ENCODE assay signal across 8 mouse cellular contexts in genomic region chr8:86884489-86885463, GRCm38 (mm10). TPM values are rescaled to one million over a fixed set of nuclear protein-coding genes. Genes with fewer than 3 reads are reported as not detected.
DNase-seq lines count a peak whose midpoint lies in the region; ATAC-seq lines count a peak whose summit lies in the region.

Gene N4bp1, minus strand, starts transcription at chr8:86885258.

- H3K36me3 ChIP-seq in hindbrain, embryonic 13.5 days = peaks cover 3% of the 10 kb centered on the region; the same call in 1 of the 2 replicates

- H3K4me2 ChIP-seq in hindbrain, embryonic 13.5 days = peak within 1 kb of the TSS; percentile 97

- peak within 1 kb of the TSS; percentile 97 for H3K27ac ChIP-seq in hindbrain, embryonic 13.5 days

- peak within 1 kb of the TSS; percentile 95 for H3K9ac ChIP-seq in hindbrain, embryonic 13.5 days

- H3K27me3 ChIP-seq in hindbrain, embryonic 13.5 days = no peaks in the 10 kb centered on the region; the same call in 1 of the 2 replicates

- DNase-seq in R1 (ENCODE audit: low read depth, low spot score) = peak; percentile 93
- DNase-seq in cerebellum, postnatal 14 days = peak; percentile 96 to 98
- peak; percentile 84 to 89 for DNase-seq in frontal cortex, postnatal 14 days (ENCODE audit: low spot score in 2 of 2)
- peak; percentile 80 to 83 for DNase-seq in layer of hippocampus, postnatal 25 days (ENCODE audit: extremely low spot score in 1 of 2, low spot score in 1 of 2)
- DNase-seq in lung, postnatal 14 days = peak; percentile 94
- DNase-seq in ovary, postnatal 36 days (ENCODE audit: low spot score) = peak; percentile 92
- DNase-seq in thymus, postnatal 14 days = peak; percentile 93

- peak; percentile 95 for ATAC-seq in hindbrain, embryonic 13.5 days (ENCODE audit: low FRiP score)

- no peaks in the 10 kb centered on the region for H3K9me3 ChIP-seq in hindbrain, embryonic 13.5 days

- under 1% methylated on average over 97 of the region's 119 CpGs for WGBS in hindbrain, embryonic 13.5 days

- H3K4me1 ChIP-seq in hindbrain, embryonic 13.5 days (replicated peaks) = peaks cover 29% of the 10 kb centered on the region

- peak within 1 kb of the TSS; percentile 94 for H3K4me3 ChIP-seq in hindbrain, embryonic 13.5 days

RNA-seq across cellular contexts. Expression of gene N4bp1, which starts in this region (rescaled TPM):
- 10.0 and 10.6 TPM in 2 replicates for polyA plus RNA-seq in hindbrain, embryonic 13.5 days (2015; fragmentation: Nextera tagmentation; extraction: Ambion mirVana)
- 10 to 100 TPM; 32.5 to 34.8 TPM for total RNA-seq in layer of hippocampus, postnatal 25 days (2021)

Comparison
In these comparisons a context has a peak if more than half of its experiments do, and no peak if none do; other contexts are left out.
1. Peak in every context shown above with its lines: DNase-seq, ATAC-seq, H3K4me3 ChIP-seq and H3K27ac ChIP-seq.